Mouse (Mus musculus): ENCODE results near the gene Vstm5. TPM values are rescaled to one million over a fixed set of nuclear protein-coding genes. Genes with fewer than 3 reads are reported as not detected.

The Vstm5 gene
- polyA plus RNA-seq (2012; rRNA removed; ENCODE audit: low replicate concordance) = 26.3 and 38.0 TPM in 2 replicates

DNA sequence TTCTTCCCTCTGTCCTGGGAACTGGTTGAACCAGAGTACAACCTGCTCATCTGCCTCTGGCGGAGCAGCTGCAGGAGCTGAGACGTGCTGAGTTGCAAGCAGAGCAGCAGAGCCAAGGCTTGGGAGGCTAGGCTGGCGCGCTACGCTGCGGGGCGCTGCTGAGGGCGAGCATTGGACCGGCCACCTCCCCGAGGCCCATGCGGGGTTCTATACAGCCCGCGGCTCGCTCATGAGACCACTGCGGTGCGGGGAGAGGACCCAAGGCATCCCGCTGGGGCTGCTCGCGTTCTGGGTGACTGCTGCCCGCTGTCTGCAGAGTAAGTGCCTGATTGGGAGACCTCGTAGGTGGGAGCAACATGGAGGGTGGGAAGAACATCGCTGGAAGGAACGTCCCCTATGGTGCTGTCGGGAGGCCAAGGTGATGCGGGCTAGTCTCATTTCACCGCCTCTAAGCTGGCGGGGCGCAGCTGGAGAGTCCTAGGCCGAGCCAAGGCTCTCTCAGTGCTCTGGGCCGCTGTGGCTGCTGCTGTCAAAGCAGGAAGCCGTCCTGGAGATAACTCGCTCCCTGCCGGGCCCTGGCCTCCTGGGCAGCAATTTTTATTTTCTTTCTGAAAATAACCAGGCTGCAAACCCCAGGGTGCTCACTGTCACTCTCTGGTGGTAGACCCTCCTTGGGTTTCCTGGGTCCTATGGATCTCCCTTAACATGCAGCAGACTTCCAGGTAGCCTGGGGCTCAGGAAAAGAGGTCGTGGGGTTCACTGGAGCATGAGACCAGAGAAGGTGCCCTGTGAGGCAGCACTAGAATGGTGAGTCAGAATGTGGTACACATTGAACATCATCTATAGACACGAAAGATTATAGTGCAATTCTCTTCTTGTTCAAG lies at the start of gene Vstm5:
TSS of gene Vstm5 (plus strand) at position 4 of the 884 bp plus-strand sequence.

DNA sequence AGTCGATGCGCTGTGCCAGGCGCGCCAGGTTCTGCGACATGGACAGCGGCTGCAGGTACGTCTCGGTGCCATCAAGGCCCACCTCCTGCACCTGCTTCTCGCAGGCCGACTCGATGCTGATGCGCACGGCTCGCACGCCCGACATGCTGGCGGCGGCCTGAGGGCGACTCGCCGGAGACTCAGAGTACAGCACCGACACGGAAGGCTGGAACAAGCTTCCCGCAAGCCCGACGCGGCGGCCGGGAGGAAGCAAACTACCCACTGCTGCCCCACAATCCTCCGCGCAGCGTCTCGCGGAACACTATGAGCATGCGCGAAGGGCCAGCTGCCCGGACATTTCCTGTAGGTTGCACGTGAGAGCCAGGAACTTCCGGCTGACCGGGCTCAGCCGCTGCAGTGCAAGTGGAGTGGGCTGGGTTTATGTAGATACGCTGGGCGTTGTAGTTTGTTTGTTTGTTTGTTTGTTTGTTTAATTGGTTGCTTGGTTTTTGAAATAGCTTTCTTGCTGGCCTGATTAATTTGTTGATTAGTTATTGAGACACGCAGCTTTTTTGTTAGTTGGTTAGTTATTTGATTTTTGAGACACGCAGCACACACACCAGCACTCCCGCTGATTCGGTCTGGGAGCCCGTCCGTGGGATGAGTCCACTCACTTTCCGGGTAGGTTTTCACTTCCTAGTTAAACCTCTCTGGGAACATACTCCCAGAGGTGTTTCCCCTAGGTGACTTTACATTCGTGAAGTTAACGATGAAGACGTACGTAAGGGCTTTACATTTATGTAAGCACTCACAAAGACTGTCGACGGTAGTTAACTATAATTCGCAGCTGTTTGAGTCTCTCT lies 41.0 kb downstream of the Vstm5 start, which contains the start of gene Med17:
TSS of gene Med17 (minus strand) at position 283 of the 842 bp plus-strand sequence.

DNA sequence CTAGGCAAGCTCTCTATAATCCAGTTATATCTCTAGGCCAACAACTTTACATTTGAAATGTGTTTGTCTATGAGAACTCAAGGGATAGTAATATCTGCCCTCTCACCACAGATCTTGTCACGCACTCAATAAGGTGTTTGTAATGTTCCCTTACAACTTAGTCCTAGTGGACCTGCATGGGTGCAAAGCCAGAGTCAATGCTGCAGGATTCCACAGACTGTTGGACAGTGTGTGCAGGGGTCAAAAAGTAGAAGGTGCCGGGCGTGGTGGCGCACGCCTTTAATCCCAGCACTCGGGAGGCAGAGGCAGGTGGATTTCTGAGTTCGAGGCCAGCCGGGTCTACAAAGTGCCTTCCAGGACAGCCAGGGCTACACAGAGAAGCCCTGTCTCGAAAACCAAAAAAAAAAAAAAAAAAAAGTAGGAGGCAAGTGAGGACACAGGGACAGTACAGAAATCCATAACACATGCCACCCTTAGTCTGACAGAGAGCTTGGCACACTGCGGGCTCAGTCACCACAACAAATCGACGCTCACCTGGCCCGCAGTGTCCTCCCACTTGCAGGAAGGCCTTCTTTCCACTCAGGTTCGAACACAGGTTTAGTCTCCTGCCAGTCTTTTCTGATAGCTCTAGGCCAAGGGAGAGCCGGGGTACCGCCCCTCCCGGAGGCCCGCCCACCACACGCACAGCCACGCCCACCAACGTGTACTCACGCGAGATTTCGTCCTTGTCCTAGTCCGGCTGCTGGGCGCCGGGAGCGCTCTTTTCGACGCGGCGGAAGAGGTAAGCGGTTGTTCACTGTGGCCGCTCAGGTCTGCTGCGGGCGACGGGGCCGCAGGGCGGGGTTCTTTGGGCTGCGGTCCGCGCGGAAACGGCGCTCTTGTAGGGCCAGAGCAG lies 66.9 kb downstream of the Vstm5 start, which contains the start of gene Taf1d:
TSS of gene Taf1d (plus strand) at position 712 of the 895 bp plus-strand sequence.

DNA sequence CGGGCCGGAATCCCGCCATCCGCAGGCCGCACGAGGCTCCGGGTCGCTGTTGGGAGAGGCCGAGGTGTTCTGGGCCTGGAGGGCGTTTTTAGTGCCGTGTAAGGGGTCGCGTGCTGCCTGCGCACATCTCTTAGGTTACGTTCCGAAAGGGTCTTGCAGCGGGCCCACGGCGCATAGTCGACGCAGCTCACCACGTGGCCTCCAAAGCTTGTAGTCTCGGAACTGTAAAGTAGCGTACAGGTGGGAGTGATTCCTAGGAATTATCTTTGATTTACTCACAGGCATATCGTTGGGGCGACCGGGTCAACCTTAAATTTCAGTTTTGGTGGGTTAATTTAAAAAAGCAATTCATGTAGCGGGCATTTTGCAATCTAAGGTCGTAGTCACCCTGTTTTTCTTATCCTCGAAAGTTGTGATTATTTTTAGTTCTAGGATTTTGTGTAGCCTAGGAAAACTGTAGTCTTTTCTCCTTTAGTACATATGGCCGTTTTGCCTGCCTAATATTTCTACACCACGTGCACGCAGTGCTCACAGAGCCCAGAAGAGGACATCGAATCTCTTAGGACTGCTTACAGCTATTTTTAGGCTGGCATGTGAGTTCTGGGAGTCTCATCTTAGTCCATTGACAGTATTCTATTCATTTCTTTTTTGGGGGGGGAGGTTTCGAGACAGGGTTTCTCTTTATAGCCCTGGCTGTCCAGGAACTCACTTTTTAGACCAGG lies 67.7 kb downstream of the Vstm5 start, which contains the start of gene 4931406C07Rik:
TSS of gene 4931406C07Rik (minus strand) at position 51 of the 722 bp plus-strand sequence.

Other genes starting within 250 kb of the Vstm5 start
- 74.2 and 149 TPM in 2 replicates for gene Panx1, start 193.6 kb upstream of the Vstm5 start, polyA plus RNA-seq (2012; rRNA removed; ENCODE audit: low replicate concordance)
- gene Hephl1, start 126.9 kb upstream of the Vstm5 start, polyA plus RNA-seq (2012; rRNA removed; ENCODE audit: low replicate concordance) = 0.02 TPM in 1 of 2 replicates, not detected in the other
- 12.9 and 15.3 TPM in 2 replicates for gene Med17, start 40.9 kb downstream of the Vstm5 start, polyA plus RNA-seq (2012; rRNA removed; ENCODE audit: low replicate concordance)
- gene Taf1d, start 67.2 kb downstream of the Vstm5 start, polyA plus RNA-seq (2012; rRNA removed; ENCODE audit: low replicate concordance) = 3.4 and 4.5 TPM in 2 replicates
- 11.7 and 15.1 TPM in 2 replicates for gene 4931406C07Rik, start 67.4 kb downstream of the Vstm5 start, polyA plus RNA-seq (2012; rRNA removed; ENCODE audit: low replicate concordance)
- gene Cep295, start 118.7 kb downstream of the Vstm5 start, polyA plus RNA-seq (2012; rRNA removed; ENCODE audit: low replicate concordance) = 0.24 and 0.78 TPM in 2 replicates